Mouse (Mus musculus) frontal cortex, postnatal 36 days (tissue): ENCODE results near the gene Vps37b.
"Not testable (repeated sequence)": the region's sequence is repeated elsewhere in the genome, so short reads cannot be mapped to it uniquely, and the experiment has no call there.

Experiments used
- DNase-seq, 2 experiments: peaks; one replicate each; pipeline ENCODE4 v3.0.0; 2022; ENCODE audit warnings: low spot score in 2 of 2

The Vps37b gene

GRCm38 (mm10) chr5:124032001-124032508, at the start of gene Vps37b:
TSS of gene Vps37b (minus strand) at chr5:124032270.
- peak; percentile 88 to 92 for DNase-seq

- no peak for DNase-seq
These were observed 47.8 kb upstream of the Vps37b start for GRCm38 (mm10) chr5:124079880-124080279.

GRCm38 (mm10) chr5:124078794-124079416, 46.8 kb upstream of the Vps37b start:
- peak; percentile 65 to 75 for DNase-seq

- no peak for DNase-seq
These were observed 45.9 kb upstream of the Vps37b start for GRCm38 (mm10) chr5:124077856-124078460.

- DNase-seq = no peak
These were observed 45.2 kb upstream of the Vps37b start for GRCm38 (mm10) chr5:124077241-124077640.

- no peak for DNase-seq
These were observed 44.5 kb upstream of the Vps37b start for GRCm38 (mm10) chr5:124076559-124076958.

GRCm38 (mm10) chr5:124075716-124076115, 43.6 kb upstream of the Vps37b start:
- no peak for DNase-seq

GRCm38 (mm10) chr5:124074845-124075307, 42.8 kb upstream of the Vps37b start:
- no peak for DNase-seq

GRCm38 (mm10) chr5:124073682-124074081, 41.6 kb upstream of the Vps37b start:
- no peak for DNase-seq

- DNase-seq = no peak
These were observed 37.6 kb upstream of the Vps37b start for GRCm38 (mm10) chr5:124069657-124070056.

- DNase-seq = no peak
These were observed 30.2 kb upstream of the Vps37b start for GRCm38 (mm10) chr5:124062037-124062824.

- DNase-seq = no peak
These were observed 27.6 kb upstream of the Vps37b start for GRCm38 (mm10) chr5:124059677-124060076.

GRCm38 (mm10) chr5:124058749-124059148, 26.7 kb upstream of the Vps37b start:
- no peak for DNase-seq

- DNase-seq = no peak
These were observed 24.9 kb upstream of the Vps37b start for GRCm38 (mm10) chr5:124056956-124057355.

- no peak for DNase-seq
These were observed 24.1 kb upstream of the Vps37b start for GRCm38 (mm10) chr5:124056219-124056618.

GRCm38 (mm10) chr5:124052641-124053040, 20.6 kb upstream of the Vps37b start:
- DNase-seq = not testable (repeated sequence)

GRCm38 (mm10) chr5:124051899-124052491, 19.9 kb upstream of the Vps37b start:
- DNase-seq = no peak

- no peak for DNase-seq
These were observed 18.3 kb upstream of the Vps37b start for GRCm38 (mm10) chr5:124050095-124051050.

GRCm38 (mm10) chr5:124049249-124050045, 17.4 kb upstream of the Vps37b start:
- peak in 1 of 2 experiments; percentile 58 for DNase-seq
